Mouse (Mus musculus) left cerebral cortex, postnatal 14 days (tissue): Measurements from ENCODE around the gene Fam217a. TPM values are rescaled to one million over a fixed set of nuclear protein-coding genes. Genes with fewer than 3 reads are reported as not detected.
"Not testable (repeated sequence)": the region's sequence is repeated elsewhere in the genome, so short reads cannot be mapped to it uniquely, and the experiment has no call there.

Experiments used
- DNase-seq, 2 experiments: peaks; one replicate each; pipeline ENCODE4 v3.0.0; 2021 to 2022; ENCODE audit warnings: low spot score in 2 of 2, mixed read lengths in 1 of 2
- intact Hi-C: fragments of 180-260 bp; cut with DNase I; formaldehyde crosslinking; loops from one replicate; pipeline ENCODE4 v1.15.1; 2025
- total RNA-seq, 2 experiments: library from RNA; stranded (reverse); gene quantifications; 2 replicates each; pipeline ENCODE4 v1.2.3; 2021

The Fam217a gene
- total RNA-seq, 2 experiments from 2014 or later = 0.44 to 0.53 TPM

GRCm38 (mm10) chr13:34875741-34876445 lies 48.2 kb downstream of the Fam217a start:
- intact Hi-C loops = loop anchor here (10.0 kb wide), 1 partner anchor 531 kb away; the partner anchor contains the start of gene Slc22a23
- peak in 1 of 2 experiments; percentile 45 for DNase-seq

- peak; percentile 91 to 96 for DNase-seq
- intact Hi-C loops = loop anchor here (10.0 kb wide), 1 partner anchor 530 kb away; the partner anchor contains the start of gene Slc22a23
These were observed 48.9 kb downstream of the Fam217a start, which contains the start of gene Prpf4b for GRCm38 (mm10) chr13:34875166-34875710. TSS of gene Prpf4b (plus strand) at chr13:34875302.

DNA sequence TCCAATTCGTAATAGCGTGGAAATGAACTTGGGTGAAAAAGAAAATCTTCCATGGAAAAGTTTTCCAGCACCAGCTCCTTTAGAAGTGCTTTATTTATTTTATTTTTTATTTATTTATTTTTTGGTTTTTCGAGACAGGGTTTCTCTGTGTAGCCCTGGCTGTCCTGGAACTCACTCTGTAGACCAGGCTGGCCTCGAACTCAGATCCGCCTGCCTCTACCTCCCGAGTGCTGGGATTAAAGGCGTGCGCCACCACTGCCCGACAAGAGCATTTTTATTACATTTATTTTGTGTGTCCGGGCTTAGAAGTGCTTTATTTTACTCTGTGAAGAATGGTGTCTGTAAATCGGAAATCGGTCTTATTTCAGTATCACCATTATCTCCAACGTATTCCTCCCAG lies 49.4 kb downstream of the Fam217a start:
- intact Hi-C loops = loop anchor here (10.0 kb wide), 1 partner anchor 530 kb away; the partner anchor contains the start of gene Slc22a23
- peak in 1 of 2 experiments; percentile 7 for DNase-seq

GRCm38 (mm10) chr13:34873801-34874681 lies 50.1 kb downstream of the Fam217a start:
- DNase-seq = peak; percentile 96 to 97
- intact Hi-C loops = loop anchor here (10.0 kb wide), 1 partner anchor 529 kb away; the partner anchor contains the start of gene Slc22a23

GRCm38 (mm10) chr13:34864420-34865169 lies 59.5 kb downstream of the Fam217a start:
- peak; percentile 73 to 84 for DNase-seq
- intact Hi-C loops = loop anchor here (1.0 kb wide), 1 partner anchor 221 kb away; no protein-coding TSS in a partner anchor

- intact Hi-C loops, DNase-seq: not testable (repeated sequence)
These were observed 62.9 kb downstream of the Fam217a start for GRCm38 (mm10) chr13:34861166-34861565.

Other genes starting within 250 kb of the Fam217a start
- gene Fam50b, start 189.5 kb downstream of the Fam217a start, total RNA-seq = not detected
- 10 to 100 TPM; 80.8 to 87.3 TPM for gene Prpf4b, start 49.0 kb downstream of the Fam217a start, total RNA-seq
- not detected for gene 4933417A18Rik, start 99 bp upstream of the Fam217a start, total RNA-seq
- gene Eci3, start 39.5 kb upstream of the Fam217a start, total RNA-seq = under 1 TPM in 1 of 2 experiments, not detected in 1; 0.51 TPM
- gene Eci2, start 102.8 kb upstream of the Fam217a start, total RNA-seq = 10 to 100 TPM; 36.7 to 45.2 TPM